Comparison of ENCODE assay signal across 8 mouse cellular contexts in genomic region chr14:16366174-16366889, GRCm38 (mm10). TPM values are rescaled to one million over a fixed set of nuclear protein-coding genes. Genes with fewer than 3 reads are reported as not detected.
DNase-seq lines count a peak whose midpoint lies in the region; ATAC-seq and TF ChIP-seq lines count a peak whose summit lies in the region.

No protein-coding gene starts in this region.

- H3K36me3 ChIP-seq in intestine, embryonic 16.5 days (ENCODE audit: control insufficient read depth, insufficient read depth, low read length) = no peaks in the 10 kb centered on the region
- no peaks in the 10 kb centered on the region for H3K36me3 ChIP-seq in myocyte (ENCODE audit: control insufficient read depth, insufficient read depth)

- H3K27ac ChIP-seq in cerebellum, adult 2 months (ENCODE audit: insufficient read depth, low read length) = peak overlapping the region; percentile 92
- peak overlapping the region; percentile 99 for H3K27ac ChIP-seq in intestine, embryonic 16.5 days (ENCODE audit: low read length)

- TF ChIP-seq POLR2A in cerebellum, adult 2 months (IDR thresholded peaks at IDR 0.05; ENCODE audit: borderline replicate concordance, insufficient read depth, low read length) = no peak
- TF ChIP-seq POLR2A in myocyte (IDR thresholded peaks at IDR 0.05; ENCODE audit: insufficient read length, low read depth) = no peak

- H3K9me3 ChIP-seq in intestine, embryonic 16.5 days (ENCODE audit: control insufficient read depth, low read length) = no peaks in the 10 kb centered on the region

- peak overlapping the region; percentile 99 for H3K9ac ChIP-seq in intestine, embryonic 16.5 days (ENCODE audit: low read depth, low read length)

- ATAC-seq in intestine, embryonic 16.5 days = peak; percentile 18
- ATAC-seq in frontal cortex, adult (ENCODE audit: low TSS enrichment) = no peak

- peaks cover 57% of the 10 kb centered on the region for H3K79me2 ChIP-seq in myocyte (ENCODE audit: control insufficient read depth, insufficient read depth)

- no peaks in the 10 kb centered on the region for H3K4me1 ChIP-seq in cerebellum, adult 2 months (ENCODE audit: control insufficient read depth, insufficient read depth, low read length)
- peaks cover 13% of the 10 kb centered on the region for H3K4me1 ChIP-seq in intestine, embryonic 16.5 days (ENCODE audit: control insufficient read depth, insufficient read depth, low read length)

- H3ac ChIP-seq in myocyte (ENCODE audit: control insufficient read depth, insufficient read length) = peak overlapping the region; percentile 73

- DNase-seq in cerebellum, adult 2 months = no peak
- no peak for DNase-seq in cerebellum, postnatal 4 days (ENCODE audit: low spot score in 2 of 2)
- DNase-seq in thymus, postnatal 0 days (ENCODE audit: low spot score) = peak; percentile 32
- no peak for DNase-seq in thymus, postnatal 25 days
- no peak for DNase-seq in kidney, adult 9 months

- WGBS in cerebellum, adult 2 months = 3% methylated on average over 16 of the region's 16 CpGs
- WGBS in intestine, embryonic 16.5 days = 5% methylated on average over 16 of the region's 16 CpGs

- H3K27me3 ChIP-seq in cerebellum, adult 2 months (ENCODE audit: control insufficient read depth, insufficient read depth, low read length) = no peaks in the 10 kb centered on the region
- H3K27me3 ChIP-seq in intestine, embryonic 16.5 days (replicated peaks; ENCODE audit: control insufficient read depth, insufficient read depth, low read length) = no peaks in the 10 kb centered on the region
- no peaks in the 10 kb centered on the region for H3K27me3 ChIP-seq in myocyte (ENCODE audit: control insufficient read depth, insufficient read depth, insufficient read length)

- TF ChIP-seq CTCF in cerebellum, adult 2 months (IDR thresholded peaks at IDR 0.05; ENCODE audit: borderline replicate concordance, insufficient read depth, low read depth, low read length) = no peak

- H3K4me2 ChIP-seq in intestine, embryonic 16.5 days (ENCODE audit: low read depth, low read length) = peak overlapping the region; percentile 77
- peak overlapping the region; percentile 88 for H3K4me2 ChIP-seq in myocyte (ENCODE audit: low read depth)

- H3K4me3 ChIP-seq in cerebellum, adult 2 months (replicated peaks; ENCODE audit: insufficient read depth, low read depth, low read length) = peak overlapping the region; percentile 84
- H3K4me3 ChIP-seq in intestine, embryonic 16.5 days (ENCODE audit: low read length) = peak overlapping the region; percentile 96
- H3K4me3 ChIP-seq in myocyte = peak overlapping the region; percentile 89

TF ChIP-seq in myocyte, 11 proteins besides CTCF, POLR2A, EP300 and RAD21:
- TF ChIP-seq USF1 (IDR thresholded peaks at IDR 0.05; ENCODE audit: low read depth) = no peak
- TF ChIP-seq CEBPB (IDR thresholded peaks at IDR 0.05; ENCODE audit: insufficient read depth, poor library complexity, severe bottlenecking) = no peak
- no peak for TF ChIP-seq E2F4 (IDR thresholded peaks at IDR 0.05; ENCODE audit: insufficient read depth)
- no peak for TF ChIP-seq MYOG (IDR thresholded peaks at IDR 0.05; ENCODE audit: control insufficient read depth in 1 of 3, insufficient read depth in 1 of 3, insufficient read length in 2 of 3, low read depth in 2 of 3)
- TF ChIP-seq SRF (IDR thresholded peaks at IDR 0.05; ENCODE audit: control insufficient read depth, insufficient read length, low read depth) = no peak
- no peak for TF ChIP-seq MAX (IDR thresholded peaks at IDR 0.05; ENCODE audit: low read depth)
- no peak for TF ChIP-seq REST (IDR thresholded peaks at IDR 0.05; ENCODE audit: insufficient read depth, insufficient read length)
- no peak for TF ChIP-seq POLR2AphosphoS2 (IDR thresholded peaks at IDR 0.05; ENCODE audit: insufficient read length, low read depth)

RNA-seq across cellular contexts. Expression of gene Top2b, which starts 1.4 kb away (rescaled TPM):
- 47.1 and 52.6 TPM in 2 replicates for polyA plus RNA-seq in cerebellum, adult 2 months (2012; rRNA removed)
- polyA plus RNA-seq in thymus, postnatal 0 days (2015; fragmentation: Nextera tagmentation; extraction: Ambion mirVana) = 69.1 and 93.3 TPM in 2 replicates
- 20.4 and 25.6 TPM in 2 replicates for polyA plus RNA-seq in intestine, embryonic 16.5 days (2015; fragmentation: Nextera tagmentation; extraction: Ambion mirVana)
- 14.9 TPM for polyA plus RNA-seq in myocyte (2012; fragmentation: generic; extraction: Trizol)
